Mouse (Mus musculus) kidney, adult 8-10 months (tissue): ENCODE data around the gene Pitpna.
"Not testable (repeated sequence)": the region's sequence is repeated elsewhere in the genome, so short reads cannot be mapped to it uniquely, and the experiment has no call there.

Source experiments
- DNase-seq, 2 experiments: peaks; one replicate each; pipeline ENCODE4 v3.0.0; 2022

Pitpna gene

DNA sequence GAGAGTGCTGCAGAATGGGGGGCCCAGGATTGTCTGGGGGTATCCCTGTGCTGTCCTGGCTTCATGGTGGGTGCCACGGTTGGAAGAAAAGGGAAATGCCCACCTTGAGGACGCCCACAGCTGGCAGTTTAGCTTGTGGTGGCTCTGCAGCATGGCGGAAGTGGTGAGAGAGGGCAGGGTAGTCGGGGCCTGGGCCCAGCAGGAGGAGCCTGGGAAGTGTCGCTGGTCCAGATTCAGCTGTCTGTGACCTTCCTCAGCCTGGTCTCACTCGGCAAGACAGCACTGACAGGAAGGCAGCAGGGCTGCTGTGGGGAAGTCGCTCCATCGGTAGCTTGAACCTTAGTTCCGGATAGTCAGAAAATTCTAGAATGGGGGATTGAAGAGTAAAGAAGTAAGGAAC lies 6.5 kb downstream of the Pitpna start:
- DNase-seq, result no peak

DNA sequence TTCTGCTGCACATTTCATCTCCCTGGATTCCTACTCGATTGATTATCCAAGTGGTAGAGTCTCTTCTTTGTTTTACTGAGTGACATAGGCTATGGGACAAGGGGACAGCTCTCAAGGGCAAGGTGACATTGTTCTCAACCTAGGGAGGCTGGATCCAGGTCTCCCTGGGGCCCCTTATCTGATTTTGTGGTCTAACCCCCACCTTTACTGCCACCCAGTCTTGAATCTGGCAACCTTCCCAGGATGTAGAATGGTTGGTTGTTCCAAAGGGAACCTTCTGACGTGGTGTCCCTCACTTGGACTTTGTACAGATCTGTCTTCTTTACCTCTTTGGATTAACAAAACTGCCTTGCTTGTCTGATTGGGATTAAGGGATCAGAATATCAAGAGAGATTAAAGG lies 7.5 kb downstream of the Pitpna start:
- DNase-seq, result peak in 1 of 2 experiments; percentile 46

DNA sequence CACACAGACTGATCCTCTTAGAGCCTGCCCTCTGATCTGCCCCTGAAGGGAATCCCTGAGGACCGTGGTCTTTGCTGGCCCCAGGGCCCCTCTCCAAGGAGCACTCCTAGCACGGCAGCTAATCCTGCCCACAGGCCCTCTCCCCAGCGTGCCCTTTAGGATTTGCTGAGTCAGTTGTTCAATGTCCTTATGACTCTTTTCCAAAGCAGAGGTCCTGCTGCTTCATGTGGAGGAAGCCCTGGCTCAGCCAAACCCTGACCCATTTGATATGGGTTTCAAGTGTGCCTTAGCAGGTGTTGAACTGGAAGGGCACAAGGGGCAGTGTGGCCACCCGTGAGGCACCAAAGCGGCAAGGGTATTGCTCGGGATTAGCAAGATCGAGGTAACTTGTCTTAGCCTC lies 7.9 kb downstream of the Pitpna start:
- DNase-seq, result peak in 1 of 2 experiments; percentile 18

DNA sequence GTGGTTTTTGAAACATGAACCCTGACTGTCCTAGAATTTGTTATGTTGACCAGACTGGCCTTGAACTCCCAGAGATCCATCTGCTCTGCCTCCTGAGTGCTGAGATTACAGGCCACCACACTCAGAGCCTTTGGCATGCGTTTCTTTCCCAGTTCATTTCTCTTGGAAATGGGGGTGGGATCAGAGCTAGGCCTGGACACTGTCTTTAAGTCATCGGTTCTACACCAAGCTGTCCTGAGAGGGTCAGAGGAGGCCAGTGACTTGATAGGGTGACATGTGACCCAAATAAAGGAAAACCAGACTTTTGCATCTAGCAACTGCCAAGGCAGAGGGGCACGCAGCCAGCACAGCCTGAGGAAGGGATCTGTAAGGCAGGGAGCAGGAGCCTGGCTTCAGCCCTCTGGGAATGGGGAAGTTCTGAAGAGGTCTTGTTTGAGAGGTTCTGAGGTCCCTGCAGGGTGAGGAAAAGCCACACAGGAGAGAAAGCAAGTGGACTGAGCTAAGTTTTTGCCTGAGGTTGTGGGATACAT lies 8.9 kb downstream of the Pitpna start:
- no peak for DNase-seq

GRCm38 (mm10) chr11:75598004-75598403 lies 10.1 kb downstream of the Pitpna start:
- no peak for DNase-seq

GRCm38 (mm10) chr11:75599802-75600201 lies 11.9 kb downstream of the Pitpna start:
- DNase-seq, result not testable (repeated sequence)

DNA sequence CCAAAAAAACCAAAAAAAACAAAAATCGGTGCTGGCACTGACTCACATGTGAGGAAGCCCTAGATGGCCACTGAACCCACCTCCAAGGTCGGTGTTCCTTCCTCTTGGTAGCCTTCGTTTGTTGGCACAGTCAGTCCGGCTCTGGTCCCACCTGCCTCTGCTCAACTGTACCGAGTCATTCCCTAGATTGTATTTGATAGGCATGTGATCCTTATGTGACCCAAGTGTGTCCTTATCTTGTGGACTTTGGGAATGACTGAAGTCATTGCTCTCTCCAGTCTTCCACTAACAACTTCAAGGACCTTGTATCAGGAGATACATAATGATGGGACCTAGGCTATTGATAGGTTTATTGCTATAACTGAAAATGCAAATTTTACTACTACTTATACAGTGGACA lies 16.9 kb downstream of the Pitpna start:
- no peak for DNase-seq

DNA sequence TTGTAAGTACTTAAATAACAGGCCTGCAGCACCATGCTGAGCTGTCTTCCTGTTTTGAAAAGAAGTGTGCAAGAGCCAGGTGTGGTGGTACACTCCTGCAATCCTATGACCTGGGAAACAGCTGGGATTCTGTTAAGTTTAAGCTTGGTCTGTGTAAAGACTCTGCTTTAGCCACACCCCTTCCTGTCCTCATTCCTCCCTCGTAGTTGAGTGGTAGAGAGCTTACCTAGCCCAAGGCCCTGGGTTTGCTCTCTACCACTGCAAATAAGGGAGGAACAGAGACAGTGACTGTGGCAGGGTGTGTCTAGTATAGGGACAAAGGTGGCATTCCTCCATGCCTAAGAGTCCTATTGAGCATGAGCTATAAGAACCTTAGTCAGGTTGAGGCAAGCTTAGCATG lies 17.4 kb downstream of the Pitpna start:
- DNase-seq, result no peak

DNA sequence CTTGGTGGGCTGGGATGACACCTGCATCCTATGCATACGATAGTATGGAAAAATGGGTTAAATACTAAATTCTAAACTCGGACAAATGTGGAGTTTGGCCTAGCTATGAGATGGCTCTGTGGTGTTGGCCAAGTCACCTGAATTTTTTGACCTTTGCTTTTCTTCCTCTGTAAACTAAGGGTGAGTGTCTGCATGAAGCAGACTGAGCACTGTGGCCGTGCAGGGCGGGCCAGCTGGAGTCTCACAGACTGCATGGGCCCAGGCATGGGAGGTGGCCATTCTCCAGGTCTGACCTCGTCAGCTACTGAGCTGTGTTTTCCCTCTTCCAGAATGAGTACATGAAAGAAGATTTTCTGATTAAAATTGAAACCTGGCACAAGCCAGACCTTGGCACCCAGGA lies 20.9 kb downstream of the Pitpna start:
- peak; percentile 58 to 67 for DNase-seq

DNA sequence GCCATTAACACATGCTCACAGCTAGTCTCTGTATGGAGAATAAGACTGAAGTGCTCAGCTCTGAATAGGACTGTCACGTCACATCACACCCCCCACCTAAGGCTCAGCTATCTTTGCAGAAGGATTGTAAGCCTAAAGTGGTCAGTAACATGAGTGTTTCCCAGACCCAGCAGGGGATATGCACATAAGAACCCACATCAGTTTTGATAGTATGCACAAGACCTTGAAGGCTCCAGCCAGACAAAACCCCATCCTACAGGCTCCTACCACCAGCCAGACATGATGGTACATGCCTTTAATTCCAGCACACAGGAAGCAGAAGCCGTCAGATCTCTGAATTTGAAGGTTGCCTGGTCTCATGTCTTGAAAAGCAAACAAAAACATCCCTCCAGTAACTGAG lies 22.1 kb downstream of the Pitpna start:
- DNase-seq, result no peak

GRCm38 (mm10) chr11:75614769-75615168 lies 26.9 kb downstream of the Pitpna start:
- no peak for DNase-seq

- DNase-seq, result no peak
Measured at GRCm38 (mm10) chr11:75615556-75615955, 27.7 kb downstream of the Pitpna start.

GRCm38 (mm10) chr11:75619133-75619532 lies 31.2 kb downstream of the Pitpna start:
- no peak for DNase-seq

DNA sequence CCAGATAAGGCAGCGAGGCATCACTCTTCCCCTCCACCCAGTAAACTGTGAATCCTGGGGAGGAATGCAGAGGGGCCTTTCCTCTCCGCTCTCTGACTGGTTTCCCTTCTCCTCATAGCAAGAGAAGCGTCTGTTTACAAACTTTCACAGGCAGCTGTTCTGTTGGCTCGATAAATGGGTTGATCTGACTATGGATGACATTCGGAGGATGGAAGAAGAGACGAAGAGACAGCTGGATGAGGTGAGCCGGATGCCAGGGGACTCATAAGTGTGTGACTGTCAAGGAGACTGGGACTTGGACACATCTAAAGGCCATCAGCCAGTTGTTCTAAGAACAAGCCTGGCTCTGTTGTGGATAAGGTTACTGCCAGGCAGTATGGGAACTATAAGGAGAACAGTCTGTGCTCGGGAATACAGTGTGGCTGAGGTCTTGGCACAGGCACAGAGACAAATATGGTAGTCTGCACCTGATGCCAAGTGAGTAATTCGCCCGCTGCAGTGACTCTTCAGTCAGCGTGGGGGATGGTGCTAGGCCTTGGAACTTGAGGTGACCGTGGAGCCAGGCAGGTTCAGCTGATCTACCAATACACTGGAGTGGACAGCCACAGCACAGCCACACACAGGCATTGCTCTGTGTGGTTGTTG lies 32.4 kb downstream of the Pitpna start:
- no peak for DNase-seq

DNA sequence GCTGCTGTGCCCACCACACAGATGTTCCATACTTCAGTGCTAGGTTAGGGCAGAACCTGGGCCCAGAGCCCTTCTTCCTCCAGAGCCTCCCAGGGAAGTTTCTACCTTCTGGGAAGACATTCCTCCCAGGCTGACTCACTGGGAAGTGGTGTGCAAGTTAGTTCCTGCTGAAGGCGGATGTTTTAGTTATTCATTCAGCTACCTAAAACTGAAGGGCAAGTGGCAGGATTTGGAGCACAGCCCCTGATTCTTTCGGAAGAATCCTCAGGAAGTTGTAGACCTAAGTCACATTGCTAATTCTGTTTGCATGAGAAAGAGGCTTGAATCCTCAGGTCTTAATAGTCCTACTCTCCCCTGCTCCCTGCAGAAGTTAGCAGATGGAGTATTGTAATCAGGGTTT lies 33.5 kb downstream of the Pitpna start:
- DNase-seq, result no peak

DNA sequence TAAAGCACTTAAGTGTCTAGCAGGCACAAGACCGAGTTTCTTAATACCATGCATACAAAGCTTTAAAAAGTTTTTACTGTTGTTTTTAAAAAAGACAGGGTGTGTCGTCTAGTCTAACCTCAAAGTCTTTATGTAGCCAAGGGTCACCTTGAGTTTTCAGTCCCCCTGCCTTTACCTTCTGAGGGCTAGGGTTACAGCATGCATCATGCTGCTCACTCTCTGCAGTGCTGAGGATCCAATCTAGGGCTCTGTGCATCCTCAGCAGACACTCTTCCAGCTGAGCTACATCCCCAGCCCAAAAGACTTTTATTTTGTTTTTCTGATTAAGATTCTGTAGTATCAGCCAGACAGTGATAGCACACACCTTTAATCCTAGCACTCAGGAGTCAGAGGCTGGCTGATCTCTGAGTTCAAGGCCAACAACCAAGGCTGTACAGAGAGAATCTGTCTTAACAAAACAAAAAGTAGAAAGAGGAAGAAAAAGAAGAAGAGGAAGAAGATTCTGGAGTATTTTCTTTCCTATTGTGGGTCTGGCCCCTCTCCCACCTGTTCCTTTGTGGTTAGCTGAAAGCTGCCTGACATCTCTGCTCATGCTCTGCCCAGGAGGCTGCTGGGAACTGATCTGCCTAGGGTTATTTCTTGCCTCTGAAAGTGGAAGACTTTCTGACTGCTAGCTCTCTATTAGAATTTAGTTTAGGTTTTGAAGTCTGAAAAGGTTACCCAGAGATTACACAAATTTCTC lies 34.9 kb downstream of the Pitpna start:
- no peak for DNase-seq

DNA sequence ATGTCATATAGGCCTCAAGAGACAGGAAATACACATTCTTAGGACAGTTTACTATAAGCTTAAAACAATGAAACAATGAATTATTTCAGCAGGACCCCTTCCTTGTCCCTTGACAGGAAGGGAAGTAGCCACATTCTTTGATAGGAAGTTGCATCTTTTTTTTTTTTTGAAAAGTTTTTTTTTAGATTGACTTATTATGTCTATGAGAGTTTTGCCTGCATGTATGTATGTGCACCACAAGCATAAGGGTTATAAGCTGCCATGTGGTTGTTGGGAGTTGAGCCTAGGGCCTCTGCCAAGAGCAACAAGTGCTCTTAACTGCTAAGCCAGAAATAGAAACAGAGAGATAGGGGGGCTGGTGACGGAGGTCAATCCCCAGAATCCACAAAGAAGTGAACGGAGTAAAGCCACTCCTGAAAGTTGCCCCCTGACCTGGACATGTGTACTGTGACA lies 36.2 kb downstream of the Pitpna start:
- no peak for DNase-seq

GRCm38 (mm10) chr11:75625820-75626219 lies 37.9 kb downstream of the Pitpna start:
- no peak for DNase-seq

DNA sequence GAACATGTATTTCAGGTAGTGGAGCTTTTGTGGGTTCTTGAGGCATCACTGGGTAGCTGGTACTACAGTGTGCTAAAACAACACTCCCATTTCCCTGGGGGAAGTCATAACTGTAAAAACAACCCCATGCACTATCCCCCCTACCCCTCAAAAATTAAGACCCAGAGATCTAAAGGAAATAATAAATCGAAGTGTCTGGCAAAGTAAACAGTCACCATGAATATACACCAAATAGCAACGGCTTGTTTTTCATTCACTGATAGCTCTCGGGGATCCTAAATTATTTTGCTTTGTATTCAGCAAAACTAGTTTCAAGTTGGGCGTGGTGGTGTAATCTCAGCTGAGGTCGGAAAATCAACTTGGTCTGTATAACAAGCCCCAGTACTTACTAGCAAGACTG lies 42.2 kb downstream of the Pitpna start:
- DNase-seq, result no peak

DNA sequence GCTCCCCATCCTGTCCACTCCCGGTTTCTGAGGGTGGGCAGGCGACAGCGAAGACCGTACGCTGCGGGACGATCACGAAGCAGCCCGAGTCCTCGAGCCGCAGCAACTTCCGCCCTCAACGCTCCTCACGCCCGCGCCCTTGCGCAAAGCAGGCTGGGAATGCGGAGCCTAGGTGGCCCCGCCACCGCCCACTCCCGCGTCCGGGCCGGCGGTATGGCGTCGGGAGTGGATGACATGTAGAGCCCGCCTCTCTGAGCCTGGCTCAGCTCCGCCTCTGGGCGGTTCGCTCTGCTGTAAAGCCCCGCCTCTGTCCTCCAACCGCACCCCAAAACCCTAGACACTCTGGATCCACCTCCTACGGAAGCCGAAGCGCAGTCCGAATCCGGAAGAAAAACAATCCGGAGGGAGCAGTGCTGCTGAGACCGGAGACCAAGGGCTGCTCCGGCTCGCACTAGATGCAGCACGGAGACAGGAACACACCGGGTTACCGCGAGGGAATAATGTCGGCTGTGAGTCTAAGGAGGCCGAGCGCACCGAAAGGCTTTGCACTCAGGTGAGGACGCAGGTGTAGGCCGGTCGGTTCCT lies 42.8 kb downstream of the Pitpna start, which contains the start of gene Inpp5k:
Inpp5k (plus strand) TSS at position 344 of the 585 bp plus-strand sequence.
- DNase-seq, result peak; percentile 98

GRCm38 (mm10) chr11:75631561-75632225 lies 43.8 kb downstream of the Pitpna start:
- DNase-seq, result peak in 1 of 2 experiments; percentile 65

DNA sequence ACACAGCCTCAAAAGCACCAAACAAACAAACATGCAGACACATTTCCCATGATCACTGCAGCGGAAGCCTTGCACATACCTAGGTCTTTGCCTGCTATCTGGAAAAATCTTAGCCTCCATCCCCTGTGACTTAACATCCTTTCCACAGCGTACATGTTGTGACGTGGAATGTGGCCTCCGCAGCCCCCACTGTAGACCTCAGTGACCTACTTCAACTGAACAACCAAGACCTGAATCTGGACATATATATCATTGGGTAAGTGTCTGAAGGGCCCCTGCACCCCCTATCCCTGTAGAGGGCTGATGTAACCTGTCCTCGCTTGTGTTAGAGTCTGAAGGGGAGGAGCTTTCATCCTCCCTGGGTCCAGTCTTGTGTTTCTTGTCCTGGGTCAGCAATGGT lies 45.0 kb downstream of the Pitpna start:
- no peak for DNase-seq

DNA sequence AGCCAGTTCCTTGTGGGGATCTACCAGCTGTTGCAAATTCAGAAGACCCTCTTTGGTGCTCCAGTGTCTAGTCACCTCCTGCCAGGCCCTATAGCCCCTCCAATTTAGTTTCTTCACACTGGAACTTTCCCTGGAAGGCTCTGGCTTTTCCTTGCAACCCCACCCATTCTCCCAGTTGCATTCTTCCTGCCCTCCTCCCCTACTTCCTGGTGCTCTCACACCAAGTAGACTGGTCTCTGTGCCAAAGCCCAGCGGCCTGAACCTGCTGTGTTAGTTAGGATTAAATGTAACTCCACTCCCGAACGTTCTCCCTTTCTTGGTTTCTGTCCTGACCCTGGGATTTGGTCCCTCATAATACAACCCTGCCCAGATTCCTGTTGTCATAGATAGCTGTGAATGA lies 46.9 kb downstream of the Pitpna start:
- DNase-seq, result no peak
